Mouse (Mus musculus): ENCODE measurements at regions not wholly inside any gene's neighbourhood (a gene's known extent, or its start where the extent isn't known, plus 50 kb on each side); places are given as distances from the start of the nearest gene placed in this dataset.

GRCm38 (mm10) chr13:47585158-47585557 lies 462.7 kb downstream of the Rnf144b start:
- DNase-seq (ENCODE audit: low spot score), result no peak

GRCm38 (mm10) chr13:47602646-47603045 lies 480.2 kb downstream of the Rnf144b start:
- no peak for DNase-seq (ENCODE audit: low spot score)

GRCm38 (mm10) chr13:47611439-47611838 lies 489.0 kb downstream of the Rnf144b start:
- DNase-seq (ENCODE audit: low spot score), result no peak

GRCm38 (mm10) chr13:47636511-47637103 lies 514.2 kb downstream of the Rnf144b start:
- DNase-seq (ENCODE audit: low spot score), result no peak

GRCm38 (mm10) chr13:47642341-47642740 lies 519.9 kb downstream of the Rnf144b start:
- DNase-seq (ENCODE audit: low spot score), result no peak

GRCm38 (mm10) chr13:47645081-47645480 lies 522.6 kb downstream of the Rnf144b start:
- no peak for DNase-seq (ENCODE audit: low spot score)

GRCm38 (mm10) chr13:47647693-47648092 lies 525.2 kb downstream of the Rnf144b start:
- DNase-seq (ENCODE audit: low spot score), result no peak

GRCm38 (mm10) chr13:47650093-47650492 lies 527.6 kb downstream of the Rnf144b start:
- DNase-seq (ENCODE audit: low spot score), result no peak

GRCm38 (mm10) chr13:47666470-47666869 lies 544.0 kb downstream of the Rnf144b start:
- DNase-seq (ENCODE audit: low spot score), result no peak

GRCm38 (mm10) chr13:47666956-47667701 lies 544.7 kb downstream of the Rnf144b start:
- DNase-seq (ENCODE audit: low spot score), result peak; percentile 96

- no peak for DNase-seq (ENCODE audit: low spot score)
Observed at GRCm38 (mm10) chr13:47688131-47688530, 565.7 kb downstream of the Rnf144b start.

- no peak for DNase-seq (ENCODE audit: low spot score)
Observed at GRCm38 (mm10) chr13:47693815-47694214, 567.2 kb upstream of the Id4 start.

GRCm38 (mm10) chr13:47695877-47696276 lies 565.2 kb upstream of the Id4 start:
- DNase-seq (ENCODE audit: low spot score), result no peak

- no peak for DNase-seq (ENCODE audit: low spot score)
Observed at GRCm38 (mm10) chr13:47700556-47700955, 560.5 kb upstream of the Id4 start.

- DNase-seq (ENCODE audit: low spot score), result no peak
Observed at GRCm38 (mm10) chr13:47707961-47708609, 552.9 kb upstream of the Id4 start.

GRCm38 (mm10) chr13:47709323-47709722 lies 551.7 kb upstream of the Id4 start:
- DNase-seq (ENCODE audit: low spot score), result no peak

GRCm38 (mm10) chr13:47712507-47712906 lies 548.5 kb upstream of the Id4 start:
- DNase-seq (ENCODE audit: low spot score), result no peak

GRCm38 (mm10) chr13:47716265-47716664 lies 544.8 kb upstream of the Id4 start:
- no peak for DNase-seq (ENCODE audit: low spot score)

GRCm38 (mm10) chr13:47720645-47721044 lies 540.4 kb upstream of the Id4 start:
- no peak for DNase-seq (ENCODE audit: low spot score)

- no peak for DNase-seq (ENCODE audit: low spot score)
Observed at GRCm38 (mm10) chr13:47734415-47734814, 526.6 kb upstream of the Id4 start.

- DNase-seq (ENCODE audit: low spot score), result no peak
Observed at GRCm38 (mm10) chr13:47735426-47736063, 525.5 kb upstream of the Id4 start.

- DNase-seq (ENCODE audit: low spot score), result no peak
Observed at GRCm38 (mm10) chr13:47748906-47749305, 512.1 kb upstream of the Id4 start.

GRCm38 (mm10) chr13:47751033-47751432 lies 510.0 kb upstream of the Id4 start:
- DNase-seq (ENCODE audit: low spot score), result no peak

Data from testis, postnatal 10 days (tissue).